Mouse (Mus musculus): ENCODE measurements around the gene Mars.

DNA sequence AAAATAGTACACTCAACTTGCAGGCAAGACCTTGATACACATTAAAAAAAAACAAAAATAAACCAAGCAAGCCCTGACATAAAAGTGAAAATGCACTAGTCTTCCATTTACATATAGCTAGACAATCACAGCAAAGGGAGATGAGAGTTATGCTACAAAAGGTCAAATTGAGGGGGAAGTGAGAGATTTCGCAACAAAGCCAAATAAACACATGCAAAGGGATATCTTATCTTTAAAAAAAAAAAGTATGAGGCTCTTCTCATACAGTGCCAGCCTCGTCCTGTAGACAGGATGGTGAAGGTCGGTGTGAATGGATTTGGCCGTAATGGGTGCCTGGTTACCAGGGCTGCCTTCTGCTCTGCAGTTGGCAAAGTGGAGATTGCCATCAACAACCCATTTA, 1.3 kb upstream of the Mars start:
- TF ChIP-seq GATA1 (IDR thresholded peaks at IDR 0.05; ENCODE audit: borderline replicate concordance, low read length) (no peak), CTCF (IDR thresholded peaks at IDR 0.05; ENCODE audit: low read depth, low read length) (no peak), TAL1 (conservative IDR thresholded peaks at IDR 0.05; ENCODE audit: low read depth, low read length) (no peak), GATA2 (IDR thresholded peaks at IDR 0.05; ENCODE audit: borderline replicate concordance, low read depth, low read length) (no peak)

Measured in G1E (cell line).